Mouse (Mus musculus): ENCODE measurements around the gene Gm12355. TPM values are rescaled to one million over a fixed set of nuclear protein-coding genes. Genes with fewer than 3 reads are reported as not detected.

Gm12355 gene
- polyA plus RNA-seq, 1 experiment from 2014 or later, result 0.94 TPM

GRCm38 (mm10) chr11:98587684-98588546, 37.5 kb downstream of the Gm12355 start:
- H3K27me3 ChIP-seq (ENCODE audit: control insufficient read depth, insufficient read depth, low read length), result no peaks in the 10 kb centered on the region
- peak; percentile 64 for ATAC-seq (ENCODE audit: insufficient number of reproducible peaks, insufficient read depth, low FRiP score, low read depth)
- WGBS, result 6% methylated on average over 20 of the region's 20 CpGs
- peak overlapping the region; percentile 62 for H3K4me3 ChIP-seq (ENCODE audit: low read depth, low read length)
- H3K27ac ChIP-seq (ENCODE audit: low read length), result peak overlapping the region; percentile 80
- H3K36me3 ChIP-seq (ENCODE audit: control insufficient read depth, insufficient read depth, low read length), result peaks cover 2% of the 10 kb centered on the region; the same call in 1 of the 2 replicates
- no peaks in the 10 kb centered on the region for H3K9me3 ChIP-seq (ENCODE audit: control insufficient read depth, low read depth, low read length)
- peaks cover 36% of the 10 kb centered on the region for H3K4me1 ChIP-seq (ENCODE audit: control insufficient read depth, insufficient read depth, low read length)
- 0 out of 2 replicates have a peak overlapping the region, but pooled peaks have one; percentile 60 for H3K9ac ChIP-seq (replicated peaks; ENCODE audit: low read depth, low read length)
- peak overlapping the region; percentile 92 for H3K4me2 ChIP-seq (replicated peaks; ENCODE audit: low read depth, low read length)

GRCm38 (mm10) chr11:98586892-98587563, 38.4 kb downstream of the Gm12355 start, which contains the start of gene Ormdl3:
Gene Ormdl3, minus strand, starts transcription at chr11:98587368.
- Histone ChIP-seq H3K4me3 (ENCODE audit: low read depth, low read length) (peak within 1 kb of the TSS; percentile 62), H3K9me3 (ENCODE audit: control insufficient read depth, low read depth, low read length) (no peaks in the 10 kb centered on the region), H3K36me3 (ENCODE audit: control insufficient read depth, insufficient read depth, low read length) (peaks cover 11% of the 10 kb centered on the region), H3K27me3 (ENCODE audit: control insufficient read depth, insufficient read depth, low read length) (no peaks in the 10 kb centered on the region), H3K9ac (replicated peaks; ENCODE audit: low read depth, low read length) (peak within 1 kb of the TSS; percentile 60), H3K4me1 (ENCODE audit: control insufficient read depth, insufficient read depth, low read length) (peaks cover 36% of the 10 kb centered on the region), H3K4me2 (replicated peaks; ENCODE audit: low read depth, low read length) (peak within 1 kb of the TSS; percentile 92), H3K27ac (ENCODE audit: low read length) (peak within 1 kb of the TSS; percentile 81)
- WGBS, result under 1% methylated on average over 49 of the region's 49 CpGs
- ATAC-seq (ENCODE audit: insufficient number of reproducible peaks, insufficient read depth, low FRiP score, low read depth), result peak; percentile 89

- peak; percentile 28 for ATAC-seq (ENCODE audit: insufficient number of reproducible peaks, insufficient read depth, low FRiP score, low read depth)
- 2% methylated on average over 22 of the region's 22 CpGs for WGBS
- H3K4me1 ChIP-seq (ENCODE audit: control insufficient read depth, insufficient read depth, low read length), result peaks cover 30% of the 10 kb centered on the region
- H3K27me3 ChIP-seq (ENCODE audit: control insufficient read depth, insufficient read depth, low read length), result no peaks in the 10 kb centered on the region
- H3K4me2 ChIP-seq (replicated peaks; ENCODE audit: low read depth, low read length), result peak overlapping the region; percentile 92
- H3K4me3 ChIP-seq (ENCODE audit: low read depth, low read length), result peak overlapping the region; percentile 62
- peaks cover 15% of the 10 kb centered on the region for H3K36me3 ChIP-seq (ENCODE audit: control insufficient read depth, insufficient read depth, low read length)
- peak overlapping the region; percentile 81 for H3K27ac ChIP-seq (ENCODE audit: low read length)
- H3K9ac ChIP-seq (replicated peaks; ENCODE audit: low read depth, low read length), result peak overlapping the region; percentile 60
- no peaks in the 10 kb centered on the region for H3K9me3 ChIP-seq (ENCODE audit: control insufficient read depth, low read depth, low read length)
Observed at GRCm38 (mm10) chr11:98586087-98586891, 39.2 kb downstream of the Gm12355 start.

- peaks cover 25% of the 10 kb centered on the region for H3K4me1 ChIP-seq (ENCODE audit: control insufficient read depth, insufficient read depth, low read length)
- WGBS, result 89% methylated on average over 6 of the region's 6 CpGs
- no peak overlapping the region for H3K4me2 ChIP-seq (replicated peaks; ENCODE audit: low read depth, low read length)
- H3K9ac ChIP-seq (replicated peaks; ENCODE audit: low read depth, low read length), result no peak overlapping the region
- H3K27ac ChIP-seq (ENCODE audit: low read length), result no peak overlapping the region
- no peak overlapping the region for H3K4me3 ChIP-seq (ENCODE audit: low read depth, low read length)
- no peaks in the 10 kb centered on the region for H3K27me3 ChIP-seq (ENCODE audit: control insufficient read depth, insufficient read depth, low read length)
- H3K9me3 ChIP-seq (ENCODE audit: control insufficient read depth, low read depth, low read length), result no peaks in the 10 kb centered on the region
- peaks cover 15% of the 10 kb centered on the region for H3K36me3 ChIP-seq (ENCODE audit: control insufficient read depth, insufficient read depth, low read length)
- no peak for ATAC-seq (ENCODE audit: insufficient number of reproducible peaks, insufficient read depth, low FRiP score, low read depth)
Observed at GRCm38 (mm10) chr11:98584629-98585177, 40.8 kb downstream of the Gm12355 start.

- WGBS, result 54% methylated on average over 1 of the region's 1 CpGs
- peaks cover 25% of the 10 kb centered on the region for H3K4me1 ChIP-seq (ENCODE audit: control insufficient read depth, insufficient read depth, low read length)
Observed at GRCm38 (mm10) chr11:98584146-98584545, 41.3 kb downstream of the Gm12355 start.

GRCm38 (mm10) chr11:98583571-98583970, 41.9 kb downstream of the Gm12355 start:
- H3K27me3 ChIP-seq (ENCODE audit: control insufficient read depth, insufficient read depth, low read length), result no peaks in the 10 kb centered on the region
- H3K36me3 ChIP-seq (ENCODE audit: control insufficient read depth, insufficient read depth, low read length), result peaks cover 15% of the 10 kb centered on the region
- no peak overlapping the region for H3K4me3 ChIP-seq (ENCODE audit: low read depth, low read length)
- WGBS, result 24% methylated on average over 3 of the region's 3 CpGs
- peaks cover 19% of the 10 kb centered on the region for H3K4me1 ChIP-seq (ENCODE audit: control insufficient read depth, insufficient read depth, low read length)
- H3K9me3 ChIP-seq (ENCODE audit: control insufficient read depth, low read depth, low read length), result no peaks in the 10 kb centered on the region
- no peak overlapping the region for H3K27ac ChIP-seq (ENCODE audit: low read length)
- no peak overlapping the region for H3K9ac ChIP-seq (replicated peaks; ENCODE audit: low read depth, low read length)
- no peak for ATAC-seq (ENCODE audit: insufficient number of reproducible peaks, insufficient read depth, low FRiP score, low read depth)
- H3K4me2 ChIP-seq (replicated peaks; ENCODE audit: low read depth, low read length), result no peak overlapping the region

More at GRCm38 (mm10) chr11:98584146-98584545, 41.3 kb downstream of the Gm12355 start:
- no peak for ATAC-seq (ENCODE audit: insufficient number of reproducible peaks, insufficient read depth, low FRiP score, low read depth)
- no peak overlapping the region for H3K9ac ChIP-seq (replicated peaks; ENCODE audit: low read depth, low read length)
- H3K36me3 ChIP-seq (ENCODE audit: control insufficient read depth, insufficient read depth, low read length), result peaks cover 15% of the 10 kb centered on the region
- no peak overlapping the region for H3K27ac ChIP-seq (ENCODE audit: low read length)
- H3K4me2 ChIP-seq (replicated peaks; ENCODE audit: low read depth, low read length), result no peak overlapping the region
- no peak overlapping the region for H3K4me3 ChIP-seq (ENCODE audit: low read depth, low read length)
- no peaks in the 10 kb centered on the region for H3K9me3 ChIP-seq (ENCODE audit: control insufficient read depth, low read depth, low read length)
- no peaks in the 10 kb centered on the region for H3K27me3 ChIP-seq (ENCODE audit: control insufficient read depth, insufficient read depth, low read length)

GRCm38 (mm10) chr11:98583265-98583552, 42.3 kb downstream of the Gm12355 start:
- no peak overlapping the region for H3K27ac ChIP-seq (ENCODE audit: low read length)

More at GRCm38 (mm10) chr11:98583265-98583552, 42.3 kb downstream of the Gm12355 start:
- no peak; the same call in 1 of the 2 replicates for ATAC-seq (ENCODE audit: insufficient number of reproducible peaks, insufficient read depth, low FRiP score, low read depth)
- Histone ChIP-seq H3K36me3 (ENCODE audit: control insufficient read depth, insufficient read depth, low read length) (peaks cover 15% of the 10 kb centered on the region), H3K4me3 (ENCODE audit: low read depth, low read length) (no peak overlapping the region), H3K4me2 (replicated peaks; ENCODE audit: low read depth, low read length) (no peak overlapping the region), H3K9ac (replicated peaks; ENCODE audit: low read depth, low read length) (no peak overlapping the region), H3K27me3 (ENCODE audit: control insufficient read depth, insufficient read depth, low read length) (no peaks in the 10 kb centered on the region), H3K9me3 (ENCODE audit: control insufficient read depth, low read depth, low read length) (no peaks in the 10 kb centered on the region), H3K4me1 (ENCODE audit: control insufficient read depth, insufficient read depth, low read length) (peaks cover 17% of the 10 kb centered on the region)
- 87% methylated on average over 3 of the region's 3 CpGs for WGBS

Data from stomach, embryonic 14.5 days (tissue).